Mouse (Mus musculus) forebrain, embryonic 11.5 days (tissue): ENCODE results near the gene Wdr92. TPM values are rescaled to one million over a fixed set of nuclear protein-coding genes. Genes with fewer than 3 reads are reported as not detected.

Source experiments
- ATAC-seq: fragments of 200-750 bp; cut with Nextera tagmentation; replicated peaks from 2 replicates; pipeline ENCODE4 v1.8.0; 2017; ENCODE audit warnings: moderate TSS enrichment; ENCODE audit not compliant: low FRiP score
- DNase-seq: peaks from one replicate; pipeline ENCODE4 v3.0.0-alpha.2; 2017; ENCODE audit warnings: low spot score
- H3K27ac ChIP-seq: fragments of 300-500 bp; sonication (generic); 2 replicates; pipeline ENCODE4 v1.5.1; 2014; ENCODE audit warnings: low read depth, low read length
- H3K27me3 ChIP-seq: fragments of 300-500 bp; sonication (generic); 2 replicates; pipeline ENCODE4 v1.6.1; 2014; ENCODE audit warnings: mild to moderate bottlenecking, low read length, mixed read lengths; ENCODE audit not compliant: control insufficient read depth, insufficient read depth
- H3K36me3 ChIP-seq: fragments of 300-500 bp; sonication (generic); 2 replicates; pipeline ENCODE4 v1.6.1; 2014; ENCODE audit warnings: mild to moderate bottlenecking, low read length, moderate library complexity, mixed read lengths; ENCODE audit not compliant: control insufficient read depth, insufficient read depth
- H3K4me1 ChIP-seq: fragments of 300-500 bp; sonication (generic); replicated peaks from 2 replicates; pipeline ENCODE4 v1.6.1; 2014; ENCODE audit warnings: low read length, mixed read lengths; ENCODE audit not compliant: control insufficient read depth, insufficient read depth
- H3K4me2 ChIP-seq: fragments of 300-500 bp; sonication (generic); 2 replicates; pipeline ENCODE4 v1.6.1; 2014; ENCODE audit warnings: low read depth, mild to moderate bottlenecking, low read length, moderate library complexity, mixed read lengths; ENCODE audit not compliant: severe bottlenecking
- H3K4me3 ChIP-seq: fragments of 300-500 bp; sonication (generic); 2 replicates; pipeline ENCODE4 v1.5.1; 2014; ENCODE audit warnings: low read depth, low read length
- H3K9ac ChIP-seq: fragments of 300-500 bp; sonication (generic); 2 replicates; pipeline ENCODE4 v1.6.1; 2014; ENCODE audit warnings: low read length
- H3K9me3 ChIP-seq: fragments of 300-500 bp; sonication (generic); 2 replicates; pipeline ENCODE4 v1.6.1; 2016; ENCODE audit warnings: low read length, mixed read lengths; ENCODE audit not compliant: control insufficient read depth
- WGBS: fragments of 180-500 bp; shearing (Covaris S2); extraction: QIAGEN DNeasy Blood & Tissue Kit; methylation state at CpG from one replicate; pipeline ENCODE4 v1.1.7; 2014; 5-methylcytosine and 5-hydroxymethylcytosine counted together
- polyA plus RNA-seq: library from polyadenylated mRNA; unstranded; fragments of >200 nt; fragmentation: Nextera tagmentation; extraction: Ambion mirVana; gene quantifications from 2 replicates; pipeline ENCODE4 v1.2.1, GENCODE M21; 2014

The Wdr92 gene
- polyA plus RNA-seq: 24.1 and 26.0 TPM in 2 replicates

GRCm38 (mm10) chr11:17181807-17182206 lies at the start of gene Wdr92:
Wdr92 (plus strand) TSS chr11:17182107.
- Histone ChIP-seq H3K9me3 (no peaks in the 10 kb centered on the region), H3K4me2 (no peak within 1 kb of the TSS), H3K27ac (no peak within 1 kb of the TSS), H3K27me3 (no peaks in the 10 kb centered on the region), H3K4me3 (no peak within 1 kb of the TSS), H3K36me3 (no peaks in the 10 kb centered on the region; the same call in 1 of the 2 replicates), H3K4me1 (no peaks in the 10 kb centered on the region), H3K9ac (no peak within 1 kb of the TSS)
- 90% methylated on average over 3 of the region's 3 CpGs for WGBS
- DNase-seq (no peak), ATAC-seq (no peak)

GRCm38 (mm10) chr11:17135638-17136037 lies 46.3 kb upstream of the Wdr92 start:
- ATAC-seq (peak; percentile 45), DNase-seq (no peak)
- Histone ChIP-seq H3K27me3 (no peaks in the 10 kb centered on the region), H3K4me3 (no peak overlapping the region), H3K9me3 (no peaks in the 10 kb centered on the region), H3K36me3 (no peaks in the 10 kb centered on the region), H3K9ac (no peak overlapping the region), H3K4me2 (no peak overlapping the region), H3K4me1 (no peaks in the 10 kb centered on the region), H3K27ac (no peak overlapping the region)
- 7% methylated on average over 6 of the region's 6 CpGs for WGBS

- no peak overlapping the region for H3K9ac ChIP-seq
- H3K4me3 ChIP-seq: no peak overlapping the region
- H3K4me1 ChIP-seq: no peaks in the 10 kb centered on the region
- 70% methylated on average over 6 of the region's 6 CpGs for WGBS
- no peak for DNase-seq
- H3K27me3 ChIP-seq: no peaks in the 10 kb centered on the region
- H3K9me3 ChIP-seq: no peaks in the 10 kb centered on the region
- no peaks in the 10 kb centered on the region for H3K36me3 ChIP-seq
- no peak for ATAC-seq
- H3K4me2 ChIP-seq: no peak overlapping the region
- H3K27ac ChIP-seq: no peak overlapping the region
Observed at GRCm38 (mm10) chr11:17138306-17139033, 43.4 kb upstream of the Wdr92 start.

- Histone ChIP-seq H3K27me3 (no peaks in the 10 kb centered on the region), H3K4me1 (peaks cover 2% of the 10 kb centered on the region; the same call in 1 of the 2 replicates), H3K4me2 (peak within 1 kb of the TSS; percentile 75), H3K27ac (peak within 1 kb of the TSS; percentile 86), H3K4me3 (peak within 1 kb of the TSS; percentile 99), H3K9ac (peak within 1 kb of the TSS; percentile 93), H3K36me3 (no peaks in the 10 kb centered on the region), H3K9me3 (no peaks in the 10 kb centered on the region)
- ATAC-seq: peak; percentile 99
- peak; percentile 98 for DNase-seq
- WGBS: under 1% methylated on average over 81 of the region's 89 CpGs
Observed at GRCm38 (mm10) chr11:17158858-17159737, 22.8 kb upstream of the Wdr92 start, which contains the start of gene Ppp3r1. Ppp3r1 (plus strand) TSS chr11:17159263.

GRCm38 (mm10) chr11:17159738-17160241 lies 22.1 kb upstream of the Wdr92 start:
- Histone ChIP-seq H3K27me3 (no peaks in the 10 kb centered on the region), H3K4me3 (peak overlapping the region; percentile 99), H3K9ac (peak overlapping the region; percentile 93), H3K4me1 (peaks cover 3% of the 10 kb centered on the region; the same call in 1 of the 2 replicates), H3K27ac (peak overlapping the region; percentile 86), H3K36me3 (no peaks in the 10 kb centered on the region), H3K4me2 (peak overlapping the region; percentile 42), H3K9me3 (no peaks in the 10 kb centered on the region)
- WGBS: under 1% methylated on average over 43 of the region's 46 CpGs
- peak; percentile 60 for ATAC-seq
- peak; percentile 76 for DNase-seq

GRCm38 (mm10) chr11:17160242-17160641 lies 21.7 kb upstream of the Wdr92 start:
- H3K27me3 ChIP-seq: no peaks in the 10 kb centered on the region
- DNase-seq: peak; percentile 55
- peak overlapping the region; percentile 86; the same call in 1 of the 2 replicates for H3K27ac ChIP-seq
- peak overlapping the region; percentile 99 for H3K4me3 ChIP-seq
- H3K9ac ChIP-seq: peak overlapping the region; percentile 93
- 2% methylated on average over 12 of the region's 12 CpGs for WGBS
- H3K36me3 ChIP-seq: no peaks in the 10 kb centered on the region
- no peak for ATAC-seq
- H3K9me3 ChIP-seq: no peaks in the 10 kb centered on the region
- peaks cover 3% of the 10 kb centered on the region; the same call in 1 of the 2 replicates for H3K4me1 ChIP-seq
- H3K4me2 ChIP-seq: peak overlapping the region; percentile 42

- ATAC-seq (no peak), DNase-seq (no peak)
- Histone ChIP-seq H3K9ac (no peak overlapping the region), H3K27me3 (no peaks in the 10 kb centered on the region), H3K9me3 (no peaks in the 10 kb centered on the region), H3K4me3 (no peak overlapping the region), H3K36me3 (no peaks in the 10 kb centered on the region), H3K4me2 (no peak overlapping the region), H3K4me1 (peaks cover 3% of the 10 kb centered on the region; the same call in 1 of the 2 replicates), H3K27ac (no peak overlapping the region)
- 47% methylated on average over 1 of the region's 1 CpGs for WGBS
Observed at GRCm38 (mm10) chr11:17163956-17164355, 18.0 kb upstream of the Wdr92 start.

GRCm38 (mm10) chr11:17166627-17167026 lies 15.3 kb upstream of the Wdr92 start:
- Histone ChIP-seq H3K9me3 (no peaks in the 10 kb centered on the region), H3K9ac (no peak overlapping the region), H3K27ac (no peak overlapping the region), H3K4me2 (no peak overlapping the region), H3K36me3 (no peaks in the 10 kb centered on the region), H3K4me3 (no peak overlapping the region), H3K27me3 (no peaks in the 10 kb centered on the region), H3K4me1 (peaks cover 3% of the 10 kb centered on the region; the same call in 1 of the 2 replicates)
- no peak for ATAC-seq
- no peak for DNase-seq
- 87% methylated on average over 7 of the region's 7 CpGs for WGBS
